Mouse (Mus musculus): Measurements from ENCODE around the gene Frmd4a.

DNA sequence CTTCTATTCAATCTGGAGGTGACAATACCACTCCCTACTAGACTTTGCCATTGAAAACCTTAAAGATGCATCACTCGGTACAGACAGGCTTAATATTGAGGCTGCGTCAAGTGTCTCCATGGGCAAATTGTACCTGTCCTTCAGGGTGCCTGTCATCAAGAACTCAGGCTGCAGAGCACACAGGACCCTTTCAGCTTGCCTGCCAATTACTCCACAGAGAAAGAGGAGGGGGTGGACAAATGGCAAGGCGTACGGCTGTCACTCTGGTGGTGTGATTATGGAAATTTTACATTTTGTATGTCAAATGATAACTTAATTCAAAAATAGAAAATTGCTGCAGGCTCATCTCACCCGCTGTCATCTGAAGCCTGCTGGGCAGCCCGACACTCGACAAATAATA is 353.0 kb downstream of the Frmd4a start:
- TF ChIP-seq POLR2A (IDR thresholded peaks at IDR 0.05; ENCODE audit: low read depth, low read length): no peak
- TF ChIP-seq CTCF (IDR thresholded peaks at IDR 0.05; ENCODE audit: extremely low read depth, insufficient read length, insufficient replicate concordance, low read depth, low read length): no peak
